Mouse (Mus musculus): ENCODE measurements around the gene Akip1. TPM values are rescaled to one million over a fixed set of nuclear protein-coding genes. Genes with fewer than 3 reads are reported as not detected.

The Akip1 gene
- polyA plus RNA-seq, 1 experiment from 2014 or later, result 42.7 TPM

DNA sequence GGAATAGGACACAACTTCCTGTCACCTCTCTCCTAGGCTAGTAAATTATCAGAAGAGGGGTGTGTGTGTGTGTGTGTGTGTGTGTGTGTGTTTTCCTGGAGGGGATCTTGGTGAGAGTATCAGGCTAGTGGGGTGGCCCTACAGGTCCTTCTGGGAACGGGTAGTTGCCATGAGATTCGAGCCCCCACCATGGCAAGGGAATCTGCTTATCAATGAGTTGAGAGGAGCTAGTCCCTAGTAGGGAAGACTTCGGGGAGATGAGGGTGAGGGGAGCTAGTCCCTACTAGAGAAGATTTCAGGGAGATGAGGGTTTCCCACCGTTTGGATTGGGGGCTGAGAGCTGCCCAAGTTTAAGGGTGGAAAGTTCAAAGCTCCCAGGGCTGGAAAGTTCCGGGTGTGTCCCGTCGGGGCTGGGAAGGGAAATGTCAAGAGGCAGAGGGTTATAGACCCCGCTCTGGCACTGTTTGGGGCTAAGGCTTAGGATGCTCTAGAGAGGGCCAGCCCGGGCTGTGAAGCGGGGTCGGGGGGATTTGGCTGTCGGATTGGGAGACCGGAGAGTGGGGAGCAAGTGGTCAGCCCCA is 48.0 kb downstream of the Akip1 start:
- peaks cover 16% of the 10 kb centered on the region for H3K4me1 ChIP-seq (ENCODE audit: control insufficient read depth, insufficient read depth, low read length)
- 0 out of 2 replicates have a peak, but pooled peaks cover under 1% of the 10 kb centered on the region for H3K36me3 ChIP-seq (ENCODE audit: control insufficient read depth, insufficient read depth, low read length)
- H3K9me3 ChIP-seq (replicated peaks; ENCODE audit: control insufficient read depth, low read length), result no peaks in the 10 kb centered on the region
- ATAC-seq (ENCODE audit: insufficient read depth, low FRiP score), result no peak
- H3K4me3 ChIP-seq (replicated peaks; ENCODE audit: low read length), result peak overlapping the region; percentile 97
- H3K27me3 ChIP-seq (ENCODE audit: control insufficient read depth, insufficient read depth, low read length), result no peaks in the 10 kb centered on the region
- H3K27ac ChIP-seq (ENCODE audit: low read length), result peak overlapping the region; percentile 93
- peak overlapping the region; percentile 93 for H3K4me2 ChIP-seq (ENCODE audit: low read depth, low read length)
- WGBS, result 2% methylated on average over 13 of the region's 13 CpGs
- H3K9ac ChIP-seq (ENCODE audit: low read length), result peak overlapping the region; percentile 98

DNA sequence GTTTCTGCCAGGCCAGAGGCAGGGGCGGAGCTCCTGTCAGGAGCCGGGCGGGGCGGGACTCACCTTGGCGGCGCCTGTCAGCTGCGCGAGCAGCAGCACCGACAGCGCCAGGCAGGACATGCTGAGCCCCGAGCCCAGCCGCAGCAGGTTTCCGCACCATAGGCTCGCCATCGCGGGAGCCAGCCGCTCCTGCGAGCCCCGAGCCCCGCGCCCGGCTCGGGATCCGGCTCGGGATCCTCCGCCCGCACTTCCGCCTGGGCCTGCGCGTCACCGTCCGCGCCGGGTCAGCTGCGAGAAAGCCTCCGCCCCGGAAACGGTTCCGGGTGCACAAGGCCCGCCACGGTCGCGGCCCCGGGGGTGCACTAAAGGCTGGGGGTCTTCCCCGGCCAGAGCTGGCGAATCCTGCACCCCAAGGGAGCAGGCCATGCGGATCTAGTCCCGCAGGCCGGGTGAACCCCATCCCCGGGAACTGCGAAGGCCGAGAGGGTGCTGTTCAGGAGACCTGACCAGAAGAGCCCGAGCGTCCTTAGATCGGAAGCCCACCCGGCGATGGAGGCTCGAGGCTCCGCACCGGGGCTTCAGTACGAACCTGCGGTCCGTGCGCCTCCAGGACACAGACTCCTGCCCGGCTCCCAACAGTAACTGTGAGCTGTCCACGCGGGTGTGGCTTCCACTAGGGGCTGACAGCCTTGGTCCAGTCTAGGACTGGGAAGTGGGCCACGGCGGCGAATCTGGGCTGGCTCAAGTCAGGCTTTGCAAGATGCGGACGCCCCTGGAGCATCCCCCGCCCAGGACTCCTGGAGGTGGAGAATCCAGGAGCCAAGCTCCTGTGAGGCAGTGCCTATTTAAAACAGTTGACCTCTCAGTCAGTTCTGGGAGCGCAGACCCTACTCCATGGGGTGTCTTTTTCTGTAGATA is 48.8 kb downstream of the Akip1 start, which contains the start of gene Tmem9b:
Tmem9b (minus strand) TSS at position 868 of the 918 bp plus-strand sequence.
- Histone ChIP-seq H3K27ac (ENCODE audit: low read length) (peak within 1 kb of the TSS; percentile 93), H3K9me3 (replicated peaks; ENCODE audit: control insufficient read depth, low read length) (no peaks in the 10 kb centered on the region), H3K27me3 (ENCODE audit: control insufficient read depth, insufficient read depth, low read length) (no peaks in the 10 kb centered on the region), H3K36me3 (ENCODE audit: control insufficient read depth, insufficient read depth, low read length) (no peaks in the 10 kb centered on the region), H3K4me3 (replicated peaks; ENCODE audit: low read length) (peak within 1 kb of the TSS; percentile 97), H3K4me2 (ENCODE audit: low read depth, low read length) (peak within 1 kb of the TSS; percentile 93), H3K9ac (ENCODE audit: low read length) (peak within 1 kb of the TSS; percentile 98), H3K4me1 (ENCODE audit: control insufficient read depth, insufficient read depth, low read length) (peaks cover 16% of the 10 kb centered on the region)
- under 1% methylated on average over 74 of the region's 74 CpGs for WGBS
- ATAC-seq (ENCODE audit: insufficient read depth, low FRiP score), result peak; percentile 91

GRCm38 (mm10) chr7:109754034-109754433 is 50.5 kb downstream of the Akip1 start:
- no peak for ATAC-seq (ENCODE audit: insufficient read depth, low FRiP score)
- peaks cover 16% of the 10 kb centered on the region for H3K4me1 ChIP-seq (ENCODE audit: control insufficient read depth, insufficient read depth, low read length)
- 85% methylated on average over 8 of the region's 8 CpGs for WGBS
- H3K9ac ChIP-seq (ENCODE audit: low read length), result no peak overlapping the region
- H3K4me3 ChIP-seq (replicated peaks; ENCODE audit: low read length), result no peak overlapping the region
- 0 out of 2 replicates have a peak overlapping the region, but pooled peaks have one; percentile 42 for H3K27ac ChIP-seq (ENCODE audit: low read length)
- H3K36me3 ChIP-seq (ENCODE audit: control insufficient read depth, insufficient read depth, low read length), result no peaks in the 10 kb centered on the region
- H3K27me3 ChIP-seq (ENCODE audit: control insufficient read depth, insufficient read depth, low read length), result no peaks in the 10 kb centered on the region
- H3K9me3 ChIP-seq (replicated peaks; ENCODE audit: control insufficient read depth, low read length), result no peaks in the 10 kb centered on the region
- 0 out of 2 replicates have a peak overlapping the region, but pooled peaks have one; percentile 93 for H3K4me2 ChIP-seq (ENCODE audit: low read depth, low read length)

GRCm38 (mm10) chr7:109756291-109756690 is 52.8 kb downstream of the Akip1 start:
- WGBS, result 96% methylated on average over 3 of the region's 3 CpGs
- no peaks in the 10 kb centered on the region for H3K36me3 ChIP-seq (ENCODE audit: control insufficient read depth, insufficient read depth, low read length)
- no peak overlapping the region for H3K4me3 ChIP-seq (replicated peaks; ENCODE audit: low read length)
- H3K9me3 ChIP-seq (replicated peaks; ENCODE audit: control insufficient read depth, low read length), result no peaks in the 10 kb centered on the region
- H3K9ac ChIP-seq (ENCODE audit: low read length), result no peak overlapping the region
- no peak for ATAC-seq (ENCODE audit: insufficient read depth, low FRiP score)
- H3K4me1 ChIP-seq (ENCODE audit: control insufficient read depth, insufficient read depth, low read length), result peaks cover 13% of the 10 kb centered on the region
- no peak overlapping the region for H3K27ac ChIP-seq (ENCODE audit: low read length)
- H3K27me3 ChIP-seq (ENCODE audit: control insufficient read depth, insufficient read depth, low read length), result no peaks in the 10 kb centered on the region
- H3K4me2 ChIP-seq (ENCODE audit: low read depth, low read length), result no peak overlapping the region

Other genes with a start within 250 kb of the Akip1 start
- gene Trim66, start 195.6 kb upstream of the Akip1 start, polyA plus RNA-seq (2015; fragmentation: Nextera tagmentation; extraction: Ambion mirVana), result 0.02 and 0.09 TPM in 2 replicates
- 109 and 128 TPM in 2 replicates for gene Rpl27a, start 184.5 kb upstream of the Akip1 start, polyA plus RNA-seq (2015; fragmentation: Nextera tagmentation; extraction: Ambion mirVana)
- 64.0 and 68.3 TPM in 2 replicates for gene St5, start 85 bp upstream of the Akip1 start, polyA plus RNA-seq (2015; fragmentation: Nextera tagmentation; extraction: Ambion mirVana)
- 0.23 and 0.45 TPM in 2 replicates for gene BC051019, start 20.2 kb downstream of the Akip1 start, polyA plus RNA-seq (2015; fragmentation: Nextera tagmentation; extraction: Ambion mirVana)
- gene Ascl3, start 28.0 kb downstream of the Akip1 start, polyA plus RNA-seq (2015; fragmentation: Nextera tagmentation; extraction: Ambion mirVana), result 0.21 TPM in 1 of 2 replicates, not detected in the other
- gene Tmem9b, start 49.2 kb downstream of the Akip1 start, polyA plus RNA-seq (2015; fragmentation: Nextera tagmentation; extraction: Ambion mirVana), result 78.6 and 84.0 TPM in 2 replicates
- gene Nrip3, start 78.3 kb downstream of the Akip1 start, polyA plus RNA-seq (2015; fragmentation: Nextera tagmentation; extraction: Ambion mirVana), result 0.87 and 1.2 TPM in 2 replicates
- gene Scube2, start 162.0 kb downstream of the Akip1 start, polyA plus RNA-seq (2015; fragmentation: Nextera tagmentation; extraction: Ambion mirVana), result 1.8 and 1.9 TPM in 2 replicates

All from stomach, embryonic 16.5 days (tissue).